Mouse (Mus musculus): ENCODE results near the gene Mrps18a.

Mrps18a gene

DNA sequence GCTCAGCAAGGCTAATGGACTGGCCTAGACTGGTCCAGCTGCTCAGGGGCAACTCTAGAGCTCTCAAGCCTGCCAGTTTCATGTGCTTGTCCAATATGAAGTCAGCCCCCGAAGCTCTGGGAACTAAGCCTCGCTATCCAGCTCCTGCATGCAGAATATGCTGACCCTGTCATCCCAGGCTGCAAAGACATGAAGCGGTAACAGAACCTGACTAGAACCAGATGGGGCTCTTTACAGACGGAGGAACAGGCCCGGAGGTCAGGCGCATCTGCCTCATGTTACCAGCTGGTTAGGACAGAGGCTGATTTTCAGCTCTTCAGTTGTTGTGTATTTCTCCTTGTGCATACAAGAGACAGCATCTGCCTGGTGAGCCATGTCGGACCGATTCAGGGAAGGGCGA is 8.9 kb upstream of the Mrps18a start:
- no peak for DNase-seq (ENCODE audit: low spot score in 2 of 2)

DNA sequence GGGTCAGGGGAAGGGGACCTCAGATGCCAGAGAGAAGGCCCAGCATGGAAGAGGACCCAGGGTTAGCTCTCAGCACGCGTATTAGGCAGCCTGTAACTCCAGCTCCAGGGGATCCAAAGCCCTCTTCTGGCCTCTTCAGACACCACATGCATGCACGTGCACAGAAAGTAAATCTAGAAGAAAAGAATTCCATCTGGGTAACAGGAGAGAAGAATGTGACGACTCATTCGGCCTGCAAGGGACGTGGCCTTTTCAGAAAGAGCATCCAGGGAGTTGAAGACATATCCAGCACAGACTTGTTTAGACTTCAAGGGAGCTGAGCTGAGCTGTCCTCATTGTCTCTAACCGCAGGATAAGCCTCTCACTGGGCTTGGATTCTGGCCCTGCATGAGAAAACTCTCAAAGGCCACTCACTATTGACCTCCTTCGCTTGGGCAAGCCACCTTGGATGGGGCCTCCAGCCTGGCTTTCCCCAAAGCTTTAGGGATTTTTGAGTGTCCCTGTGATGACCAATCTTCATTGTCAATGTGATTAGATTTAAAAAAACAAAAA is 8.1 kb upstream of the Mrps18a start:
- DNase-seq (ENCODE audit: low spot score in 2 of 2) = no peak

DNA sequence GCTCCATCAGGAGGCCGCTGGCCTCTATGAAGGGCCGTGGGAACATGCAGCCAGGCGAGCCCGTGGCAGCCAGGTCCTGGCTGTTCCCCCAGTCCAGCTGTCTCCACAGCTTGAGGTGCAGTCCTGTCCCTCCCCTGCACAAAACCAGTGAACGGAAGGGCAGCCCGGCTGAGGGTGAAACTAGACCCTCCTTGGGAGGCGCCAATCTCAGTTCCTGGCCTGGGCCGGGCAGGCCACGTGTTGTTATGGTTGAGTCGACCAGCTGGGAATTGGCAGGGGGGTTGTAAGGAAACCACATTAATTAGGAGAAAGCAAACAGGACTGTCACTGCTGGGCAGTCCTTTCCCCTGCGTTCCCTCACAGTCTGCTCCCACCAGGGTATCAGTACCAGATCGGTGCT is 6.3 kb upstream of the Mrps18a start:
- no peak for DNase-seq (ENCODE audit: low spot score in 2 of 2)

DNA sequence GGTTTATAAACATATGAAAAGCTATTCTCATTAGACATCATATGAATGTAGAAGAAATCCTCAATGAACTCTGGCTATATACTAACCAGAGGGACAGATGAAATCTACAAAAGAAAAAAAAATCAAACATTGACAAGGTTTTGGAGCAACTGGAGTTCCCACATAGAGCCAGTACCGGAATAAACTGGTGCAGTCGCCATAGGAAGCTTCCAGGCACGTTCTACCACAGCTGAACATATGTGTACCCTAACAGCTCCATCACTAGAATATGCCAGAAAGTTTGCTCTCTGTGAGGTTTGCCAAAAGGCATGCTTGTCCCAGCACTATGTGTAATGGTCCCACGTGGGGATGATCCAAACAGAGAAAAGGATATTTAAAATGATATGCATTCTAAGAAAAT is 2.5 kb upstream of the Mrps18a start:
- no peak for DNase-seq (ENCODE audit: low spot score in 2 of 2)

DNA sequence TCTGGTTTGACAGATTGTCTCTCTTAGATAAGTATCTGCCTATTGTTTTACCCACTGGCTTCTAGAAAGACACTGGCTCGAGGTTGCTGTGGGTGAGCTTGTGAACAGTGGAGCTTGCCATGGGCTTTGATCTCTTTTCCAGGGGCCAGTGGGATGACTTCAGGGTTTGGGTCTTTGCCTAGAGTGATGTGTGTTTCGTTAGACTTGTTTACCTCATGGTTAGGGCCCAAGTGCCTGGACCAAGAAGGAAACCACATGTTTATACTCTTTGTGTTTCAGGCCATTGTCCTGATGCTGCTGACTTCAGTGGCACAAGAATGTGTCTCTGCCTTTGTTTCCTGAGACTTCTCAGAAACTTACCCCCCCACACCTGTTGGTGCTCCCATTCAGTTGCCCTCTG is 4.7 kb downstream of the Mrps18a start:
- DNase-seq (ENCODE audit: low spot score in 2 of 2) = no peak

DNA sequence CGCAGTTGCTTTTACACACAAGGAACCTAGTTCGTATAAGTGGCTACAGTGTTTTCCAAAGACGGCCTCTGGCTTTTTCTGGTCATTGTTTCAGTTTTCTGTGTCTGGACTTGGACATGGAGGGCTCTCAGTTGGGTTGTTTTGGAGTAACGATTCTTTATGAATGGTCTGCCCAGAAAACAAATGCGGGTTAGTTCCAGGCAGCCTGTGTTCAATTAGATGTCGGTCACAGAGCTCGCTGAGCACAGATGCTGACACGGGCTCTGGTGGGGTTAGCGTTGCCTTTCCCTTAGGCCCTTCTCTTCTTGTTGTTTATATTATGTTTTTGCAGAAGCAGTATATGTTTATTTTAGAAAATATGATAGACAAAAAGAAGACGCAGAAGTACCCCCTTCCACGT is 5.4 kb downstream of the Mrps18a start:
- no peak for DNase-seq (ENCODE audit: low spot score in 2 of 2)

DNA sequence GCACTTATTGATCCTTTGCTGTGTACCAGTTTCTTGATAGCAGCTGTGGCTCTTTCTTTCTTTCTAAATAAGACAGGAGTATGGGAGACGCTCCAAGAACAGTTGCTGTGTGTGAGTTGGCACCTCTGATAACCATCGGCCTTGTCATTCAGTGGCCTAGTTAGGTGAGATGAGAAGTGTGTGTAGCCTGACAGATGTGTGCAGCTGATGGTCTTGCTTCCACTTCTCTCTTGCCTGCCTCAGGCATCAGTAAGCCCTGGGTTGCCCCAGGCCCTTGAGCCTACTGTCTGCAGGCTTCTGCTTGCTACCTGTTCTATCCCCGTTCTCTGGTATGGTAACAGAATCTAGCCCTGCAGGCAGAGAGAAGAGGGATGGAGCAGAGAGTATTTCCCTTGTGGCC is 6.1 kb downstream of the Mrps18a start:
- no peak for DNase-seq (ENCODE audit: low spot score in 2 of 2)

DNA sequence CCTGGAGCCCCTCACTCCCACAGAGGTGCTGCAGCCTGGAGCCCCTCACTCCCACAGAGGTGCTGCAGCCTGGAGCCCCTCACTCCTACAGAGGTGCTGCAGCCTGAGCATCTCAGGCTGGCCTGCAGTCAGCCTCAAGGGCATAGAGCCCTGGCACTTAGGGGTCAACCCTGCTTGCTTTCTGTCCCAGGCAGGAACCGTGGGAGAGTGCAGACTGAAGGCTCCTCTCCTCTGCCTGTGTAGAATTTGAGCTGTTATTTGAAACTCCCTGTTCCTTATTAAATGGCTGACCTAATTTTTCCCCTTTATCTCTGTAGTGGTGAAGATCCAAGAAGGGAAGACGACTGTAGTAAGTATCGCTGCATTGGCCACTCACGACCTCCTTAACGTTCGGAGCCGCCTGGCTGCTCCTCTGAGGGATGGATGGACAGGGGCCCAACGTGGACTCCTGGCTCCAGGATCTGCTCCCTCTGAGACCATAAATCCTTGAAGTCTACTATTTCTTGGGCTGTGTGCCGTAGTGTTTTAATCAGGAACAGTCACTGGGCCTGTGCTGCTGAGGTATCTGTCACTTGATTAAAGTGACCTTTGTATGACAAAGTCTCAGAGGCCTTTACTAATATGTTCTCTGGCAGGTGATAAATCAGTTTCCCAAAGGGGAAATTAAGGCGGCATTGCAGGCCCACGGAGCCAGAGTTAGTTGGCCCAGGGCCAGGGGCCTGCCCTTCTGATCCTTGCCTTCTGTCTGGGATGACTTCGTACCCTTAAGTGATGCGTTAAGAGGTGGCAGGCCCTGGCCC is 7.0 kb downstream of the Mrps18a start:
- DNase-seq (ENCODE audit: low spot score in 2 of 2) = no peak

DNA sequence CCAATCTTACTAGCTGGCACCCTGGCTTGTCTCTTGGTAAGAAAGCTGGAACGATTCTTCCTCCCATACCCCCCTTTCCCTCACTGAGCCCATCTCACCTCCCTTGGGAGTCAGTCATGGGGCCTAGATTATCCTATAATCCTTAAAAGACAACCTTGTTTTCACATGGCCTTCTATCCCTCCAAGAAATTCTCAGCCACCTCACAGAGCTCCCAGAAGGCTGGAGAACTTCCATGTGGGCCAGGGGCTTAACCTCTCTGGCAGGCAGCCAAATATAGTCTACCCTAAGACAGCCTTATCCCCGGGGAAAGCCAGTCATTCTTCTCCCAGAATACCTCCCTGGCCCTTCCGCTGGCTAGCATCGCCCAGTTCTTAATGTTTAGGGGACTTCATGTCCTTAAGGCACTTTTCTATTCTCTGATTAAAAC is 7.7 kb downstream of the Mrps18a start:
- DNase-seq (ENCODE audit: low spot score in 2 of 2) = no peak

DNA sequence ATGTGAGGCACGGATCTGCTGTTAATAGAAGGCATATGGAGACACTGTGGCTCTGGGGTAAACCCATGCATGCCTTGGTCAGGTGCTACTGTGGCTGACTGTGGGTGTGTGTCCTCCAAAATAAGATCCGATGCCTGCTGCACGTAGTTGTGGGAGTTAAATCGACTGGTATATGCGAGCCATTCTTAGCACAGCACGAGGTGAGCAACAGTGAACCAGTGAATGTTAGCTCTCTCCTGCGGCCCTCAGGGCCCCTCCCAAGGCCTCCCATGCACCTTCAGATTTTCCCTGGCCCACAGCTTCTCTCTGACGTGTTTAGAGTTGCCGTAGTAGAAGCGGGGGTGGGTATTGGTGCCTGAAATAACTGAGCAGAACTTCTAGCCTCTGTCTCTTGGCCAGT is 8.9 kb downstream of the Mrps18a start:
- DNase-seq (ENCODE audit: low spot score in 2 of 2) = no peak

DNA sequence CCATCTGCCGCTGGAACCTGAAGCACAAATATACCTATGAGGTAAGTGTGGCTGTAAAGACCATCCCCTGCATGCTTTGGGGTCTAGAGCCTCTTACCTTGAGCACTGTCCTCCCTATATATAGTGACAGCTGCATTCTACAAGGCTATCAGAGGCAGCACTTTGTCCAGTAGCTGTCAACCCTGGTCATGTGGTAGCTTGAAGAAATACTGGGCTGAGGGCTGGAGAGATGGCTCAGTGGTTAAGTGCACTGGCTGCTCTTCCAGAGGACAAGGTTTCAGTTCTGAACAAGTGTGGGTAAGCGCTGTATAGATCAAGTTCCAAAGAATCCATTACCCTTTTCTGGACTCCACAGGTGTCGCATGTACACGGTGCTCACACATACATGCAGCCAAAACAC is 12.0 kb downstream of the Mrps18a start:
- DNase-seq (ENCODE audit: low spot score in 2 of 2) = no peak

DNA sequence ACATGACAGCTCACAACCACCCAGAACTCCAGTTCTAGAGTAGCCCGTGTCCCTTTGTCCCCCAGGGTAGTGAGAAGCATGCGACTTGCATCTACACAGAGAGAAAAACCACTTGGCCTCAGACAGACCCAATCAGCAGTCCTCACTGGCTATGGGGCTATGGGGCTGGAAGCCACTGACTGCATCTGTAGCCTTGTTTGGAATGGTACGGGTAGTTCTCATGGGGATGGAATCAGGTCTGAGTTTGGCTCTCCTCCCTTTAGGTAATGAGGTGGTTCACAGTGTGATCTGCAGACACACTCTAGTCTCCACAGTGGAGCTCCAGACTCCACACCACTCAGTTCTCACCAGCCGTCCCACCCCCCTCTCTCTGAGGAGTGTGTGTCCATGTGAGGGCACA is 12.5 kb downstream of the Mrps18a start:
- no peak for DNase-seq (ENCODE audit: low spot score in 2 of 2)

DNA sequence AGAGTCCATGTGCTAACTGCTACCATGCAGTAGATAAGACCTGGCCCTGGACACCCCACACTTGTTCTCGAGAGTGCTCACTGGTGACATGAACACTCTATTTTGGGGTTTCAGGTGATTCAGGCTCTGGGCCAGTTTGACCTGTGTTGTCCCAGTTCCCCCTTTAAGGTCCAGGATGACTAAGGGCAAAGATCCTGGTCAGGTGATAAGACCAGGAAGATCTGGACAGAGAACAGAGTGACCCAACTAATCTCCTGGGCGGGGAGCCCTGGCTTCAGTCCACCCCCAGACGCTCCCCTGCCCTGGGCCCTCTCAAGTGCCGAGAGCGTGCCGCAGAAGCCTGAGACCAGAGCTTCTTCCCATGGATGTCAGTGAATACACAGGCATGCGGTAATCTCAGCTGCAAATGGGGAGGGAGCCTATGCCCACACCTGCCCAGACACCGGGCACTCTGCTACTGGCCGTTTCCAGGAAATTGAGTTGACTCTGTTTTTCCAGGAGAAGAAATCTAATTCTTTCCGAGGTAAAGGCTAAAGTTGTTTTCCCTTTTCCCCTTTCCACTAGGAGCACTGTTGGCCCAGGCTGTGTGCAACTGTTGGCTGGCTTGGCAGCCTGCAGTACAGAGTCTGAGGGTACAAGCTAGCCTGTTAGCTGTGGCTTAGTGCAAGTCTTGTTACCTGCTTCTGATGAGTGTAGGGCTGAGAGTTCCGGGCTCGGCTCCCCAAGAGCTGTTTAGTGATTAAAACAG is 13.3 kb downstream of the Mrps18a start:
- DNase-seq (ENCODE audit: low spot score in 2 of 2) = no peak

DNA sequence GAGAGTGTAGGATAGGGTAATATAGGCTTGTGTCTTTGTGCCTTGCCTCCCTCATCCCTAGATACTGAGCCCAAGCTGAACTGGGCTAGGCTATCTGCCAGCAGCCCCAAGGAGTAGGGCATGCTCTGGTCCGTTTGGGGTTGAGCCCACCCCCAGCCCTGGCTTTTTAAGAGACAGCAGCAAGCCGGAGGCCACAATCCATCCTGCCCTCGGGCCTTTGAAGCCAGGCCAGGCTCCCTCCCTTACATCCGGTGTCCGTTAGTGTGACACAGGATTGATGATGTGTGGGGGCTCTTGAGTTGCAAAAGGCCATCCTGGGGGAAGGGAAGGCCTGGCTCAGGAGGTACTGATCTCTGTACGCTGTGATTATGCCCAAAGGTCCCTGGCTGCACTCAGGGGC is 15.8 kb downstream of the Mrps18a start:
- no peak for DNase-seq (ENCODE audit: low spot score in 2 of 2)

DNA sequence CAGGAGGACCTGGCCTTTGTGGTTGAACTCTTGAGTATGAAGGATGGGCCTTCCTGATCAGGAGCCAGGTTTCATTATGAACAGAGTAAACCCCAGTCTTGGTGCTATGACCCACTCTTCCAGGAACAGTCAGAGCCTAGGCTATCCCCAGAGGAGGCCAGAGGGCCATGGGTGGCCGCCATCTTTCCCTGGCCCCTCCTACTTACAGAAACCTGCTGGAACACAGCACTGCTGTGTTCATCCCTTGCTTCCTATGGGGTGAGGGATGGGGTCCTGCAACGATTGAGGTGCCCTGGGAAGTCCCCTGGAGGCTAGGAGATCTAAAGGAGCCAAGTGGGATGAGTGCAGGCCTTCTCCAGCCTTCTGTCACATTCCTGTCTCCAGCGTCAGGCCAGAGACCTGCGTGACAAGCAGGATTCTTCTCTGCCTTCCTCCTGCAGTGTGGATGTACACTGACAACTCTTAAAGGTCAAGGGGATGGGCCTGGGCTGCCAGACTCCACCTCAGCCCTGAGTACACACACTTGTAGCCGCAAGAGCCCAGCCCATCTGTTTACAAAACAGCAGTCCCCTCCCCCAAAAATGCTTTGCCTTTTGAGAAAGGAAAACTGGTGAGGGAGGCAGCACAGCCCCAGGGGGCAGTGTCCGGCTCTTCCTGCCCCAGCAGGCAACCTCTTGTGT is 17.2 kb downstream of the Mrps18a start:
- DNase-seq (ENCODE audit: low spot score in 2 of 2) = no peak

DNA sequence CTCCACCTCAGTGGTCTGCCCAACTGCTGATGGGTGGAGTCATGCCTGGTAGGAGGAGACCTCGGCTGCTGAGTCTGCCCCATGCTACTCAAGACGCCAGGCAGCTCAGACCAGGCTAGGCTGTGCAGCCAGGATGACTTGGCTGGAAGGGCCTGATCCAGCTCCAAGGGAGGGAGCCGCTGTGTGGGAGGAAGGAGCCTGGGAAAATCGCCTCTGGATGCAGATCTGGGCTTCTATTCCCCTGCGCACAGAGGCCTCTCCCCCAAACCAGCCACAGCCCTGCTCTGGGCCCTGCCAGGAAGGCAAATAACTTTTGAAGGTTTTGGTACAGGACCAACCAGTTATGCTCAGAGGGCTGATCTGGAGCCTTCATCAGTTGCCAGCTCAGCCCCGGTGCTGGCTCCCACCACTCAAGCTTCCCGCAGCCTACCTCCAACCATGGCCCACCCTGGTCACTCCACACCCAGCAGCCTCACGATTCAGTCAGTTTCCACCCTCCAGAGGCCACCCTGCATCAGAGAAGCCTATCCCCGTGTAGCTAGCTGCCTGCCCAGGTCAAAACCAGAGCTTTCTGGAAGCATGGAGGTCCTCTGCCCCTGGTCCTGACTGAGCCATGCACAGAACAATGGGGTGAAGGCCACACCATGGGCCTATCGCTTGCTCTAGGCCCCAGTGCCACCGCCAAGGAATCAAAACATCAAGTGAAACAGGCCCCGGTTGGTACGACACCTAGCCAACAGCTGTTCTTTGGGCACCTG is 19.1 kb downstream of the Mrps18a start:
- DNase-seq (ENCODE audit: low spot score in 2 of 2) = no peak

DNA sequence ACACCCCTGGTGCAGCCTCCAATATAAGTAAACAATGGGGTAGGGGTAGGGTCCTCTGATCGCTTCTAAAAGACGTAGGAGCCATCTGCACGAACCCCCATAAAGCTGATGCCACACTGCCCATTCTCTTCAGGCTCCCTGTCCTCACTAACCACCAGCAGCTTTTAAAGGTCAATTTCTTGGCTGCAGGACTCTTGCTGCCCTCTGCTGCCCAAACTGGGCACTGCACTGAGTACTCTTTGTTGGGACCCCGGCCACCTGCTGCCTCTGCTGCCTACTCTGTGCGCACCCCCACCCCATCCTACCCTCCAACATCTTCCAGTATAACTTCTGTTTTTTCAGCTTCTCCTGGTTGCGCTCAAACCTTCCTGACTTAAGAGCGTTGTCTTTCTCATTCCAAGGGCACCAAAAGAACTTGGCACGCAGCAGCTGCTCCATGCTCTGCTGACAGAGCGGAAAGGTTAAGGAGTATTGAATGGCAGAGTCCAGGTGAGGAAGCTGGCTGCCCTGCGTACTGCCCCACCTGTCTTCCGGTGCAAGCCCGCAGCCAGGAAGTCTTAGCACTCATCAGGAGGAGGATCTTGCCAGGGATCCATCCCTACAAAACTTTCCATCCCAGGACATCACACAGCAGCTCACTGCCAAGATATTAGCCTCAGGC is 21.4 kb downstream of the Mrps18a start:
- DNase-seq (ENCODE audit: low spot score in 2 of 2) = peak; percentile 36 to 54

DNA sequence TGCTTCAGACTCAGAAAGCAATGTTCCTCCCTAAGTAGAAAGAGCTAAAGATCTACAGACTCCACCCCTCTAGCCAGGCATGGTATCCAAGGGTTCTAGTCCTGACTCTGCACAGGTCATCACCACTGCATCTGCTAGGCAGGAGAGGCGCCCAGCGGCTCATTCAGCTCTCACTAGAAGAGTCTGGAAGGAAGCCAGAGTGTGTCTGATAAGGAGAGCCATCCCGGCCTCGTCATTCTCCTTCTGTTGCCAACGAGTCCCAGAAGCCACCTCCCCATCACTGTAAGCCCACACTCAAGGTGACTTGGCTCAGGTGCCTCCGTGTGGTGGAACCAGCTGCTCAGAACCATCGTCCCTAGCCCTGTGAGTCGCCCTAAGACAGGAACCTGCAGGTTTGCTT is 22.1 kb downstream of the Mrps18a start:
- no peak for DNase-seq (ENCODE audit: low spot score in 2 of 2)

DNA sequence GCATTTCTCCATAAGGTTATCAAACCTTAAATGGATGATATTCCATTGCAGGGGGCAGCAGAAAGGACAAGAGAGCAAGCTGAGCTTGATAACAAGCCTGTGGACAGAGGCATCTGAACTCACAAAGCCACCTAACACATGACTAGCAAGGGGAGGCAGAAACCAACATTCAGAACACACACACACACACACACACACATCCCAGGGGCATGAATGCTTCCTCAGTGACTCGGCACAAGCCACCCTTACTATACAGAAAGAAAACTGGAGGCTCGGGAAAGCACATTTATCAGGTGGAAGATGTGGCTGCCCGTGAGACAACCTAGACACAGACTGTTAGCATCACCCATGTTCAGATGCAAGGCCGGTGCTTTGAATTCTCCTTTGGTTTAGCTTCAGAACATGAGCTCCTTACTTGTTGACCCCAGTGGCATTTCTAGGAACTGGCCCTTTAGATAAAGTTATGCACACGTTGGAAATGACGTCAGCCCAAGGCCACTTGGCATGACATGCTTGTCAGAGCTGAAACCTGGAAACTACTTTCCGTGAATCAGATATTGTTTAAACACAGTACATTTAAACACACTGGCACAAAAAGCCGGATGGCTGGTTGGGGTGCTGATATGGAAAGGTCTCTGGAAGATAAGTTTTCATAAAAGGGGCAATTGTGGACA is 27.9 kb downstream of the Mrps18a start:
- no peak for DNase-seq (ENCODE audit: low spot score in 2 of 2)

DNA sequence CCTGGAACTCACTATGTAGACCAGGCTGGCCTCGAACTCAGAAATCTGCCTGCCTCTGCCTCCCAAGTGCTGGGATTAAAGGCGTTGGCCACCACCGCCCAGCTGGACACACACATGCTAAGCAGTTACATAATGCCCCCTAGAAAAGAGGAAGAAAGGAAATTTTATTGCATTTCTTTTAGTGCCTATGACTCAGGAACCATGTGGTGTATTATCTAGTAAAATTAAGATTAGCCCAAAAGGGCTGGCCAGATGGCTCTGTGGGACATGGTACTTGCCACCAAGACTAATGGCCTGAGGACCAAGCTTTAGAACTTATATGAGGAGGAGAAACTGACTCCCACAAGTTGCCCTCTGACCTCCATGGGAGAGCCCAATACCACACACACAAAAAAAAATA is 29.1 kb downstream of the Mrps18a start:
- DNase-seq (ENCODE audit: low spot score in 2 of 2) = no peak

Measured in natural killer cell, adult 2 months (primary cell).